Mouse (Mus musculus) brown adipose tissue, adult 24 weeks (tissue): Measurements from ENCODE around the gene Stk4. TPM values are rescaled to one million over a fixed set of nuclear protein-coding genes. Genes with fewer than 3 reads are reported as not detected.

Experiments
- H3K27ac ChIP-seq: fragments of 200-500 bp; replicated peaks from 2 replicates; pipeline ENCODE4 v1.5.1; 2012; ENCODE audit warnings: low read depth, mild to moderate bottlenecking, low read length
- H3K4me1 ChIP-seq: fragments of 200-500 bp; 2 replicates; pipeline ENCODE4 v1.6.1; 2012; ENCODE audit warnings: low read length, mixed read lengths; ENCODE audit not compliant: control insufficient read depth, insufficient read depth, insufficient read length
- H3K4me3 ChIP-seq: fragments of 200-500 bp; 2 replicates; pipeline ENCODE4 v1.5.1; 2012; ENCODE audit warnings: low read depth, mild to moderate bottlenecking, low read length, moderate library complexity; ENCODE audit not compliant: insufficient read depth
- polyA plus RNA-seq: library from polyadenylated mRNA; stranded (reverse); fragments of >200 nt; gene quantifications from 2 replicates; pipeline ENCODE4 v1.2.4, GENCODE M21; 2012; ENCODE audit not compliant: missing spikeins, insufficient read depth, insufficient read length

Gene Stk4
- polyA plus RNA-seq, result 16.8 and 17.8 TPM in 2 replicates

GRCm38 (mm10) chr2:164070142-164070764, at the start of gene Stk4:
Gene Stk4, plus strand, starts transcription at chr2:164070322.
- peaks cover 11% of the 10 kb centered on the region for H3K4me1 ChIP-seq
- peak within 1 kb of the TSS; percentile 78 for H3K27ac ChIP-seq
- H3K4me3 ChIP-seq, result peak within 1 kb of the TSS; percentile 97

DNA sequence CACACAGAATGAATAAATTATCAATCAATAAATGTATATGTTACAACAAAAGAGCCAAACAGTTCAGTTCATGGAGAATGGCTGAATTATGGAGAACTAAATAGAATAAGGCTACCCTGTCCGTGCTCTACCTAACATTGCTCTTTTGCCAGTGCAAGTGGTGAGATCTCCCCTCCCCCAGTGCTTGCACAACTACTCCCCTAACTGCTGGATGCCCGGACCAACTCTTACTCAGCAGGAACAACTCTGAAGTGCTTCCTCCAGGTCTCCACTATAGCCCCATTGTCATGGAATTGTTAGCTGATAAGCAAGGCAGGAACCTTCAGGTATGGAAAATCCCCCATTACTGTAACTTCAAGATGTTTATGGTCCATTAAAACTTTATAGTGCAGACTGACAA, 48.0 kb upstream of the Stk4 start:
- Histone ChIP-seq H3K4me3 (no peak overlapping the region), H3K4me1 (no peaks in the 10 kb centered on the region; the same call in 1 of the 2 replicates), H3K27ac (no peak overlapping the region)

- Histone ChIP-seq H3K27ac (no peak within 1 kb of the TSS), H3K4me3 (no peak within 1 kb of the TSS), H3K4me1 (no peaks in the 10 kb centered on the region; the same call in 1 of the 2 replicates)
Observed at GRCm38 (mm10) chr2:164025150-164025549, 45.0 kb upstream of the Stk4 start, which contains the start of gene Pabpc1l. Gene Pabpc1l, plus strand, starts transcription at chr2:164025450.

GRCm38 (mm10) chr2:164031147-164031546, 39.0 kb upstream of the Stk4 start:
- Histone ChIP-seq H3K4me3 (no peak overlapping the region), H3K27ac (no peak overlapping the region)

DNA sequence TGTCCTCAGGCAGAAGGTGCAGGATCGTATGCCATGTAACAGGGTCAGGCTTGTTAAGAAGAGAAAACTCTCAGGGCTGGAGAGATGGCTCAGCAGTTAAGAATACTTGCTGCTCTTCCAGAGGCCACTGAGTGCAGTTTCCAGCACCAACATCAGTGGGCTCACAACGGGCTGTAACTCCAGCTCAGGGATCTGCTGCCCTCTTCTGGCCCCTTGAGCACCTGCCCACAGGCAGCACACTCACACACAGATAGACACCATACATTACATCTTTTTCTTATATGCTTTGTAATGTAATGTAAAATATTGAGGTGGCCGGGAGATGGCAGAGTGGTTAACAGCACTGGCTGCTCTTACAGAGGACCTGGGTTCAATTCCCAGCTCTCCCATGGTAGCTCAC, 37.1 kb upstream of the Stk4 start:
- H3K27ac ChIP-seq, result no peak overlapping the region
- H3K4me3 ChIP-seq, result no peak overlapping the region
- no peaks in the 10 kb centered on the region for H3K4me1 ChIP-seq

More at GRCm38 (mm10) chr2:164031147-164031546, 39.0 kb upstream of the Stk4 start:
- H3K4me1 ChIP-seq, result no peaks in the 10 kb centered on the region

DNA sequence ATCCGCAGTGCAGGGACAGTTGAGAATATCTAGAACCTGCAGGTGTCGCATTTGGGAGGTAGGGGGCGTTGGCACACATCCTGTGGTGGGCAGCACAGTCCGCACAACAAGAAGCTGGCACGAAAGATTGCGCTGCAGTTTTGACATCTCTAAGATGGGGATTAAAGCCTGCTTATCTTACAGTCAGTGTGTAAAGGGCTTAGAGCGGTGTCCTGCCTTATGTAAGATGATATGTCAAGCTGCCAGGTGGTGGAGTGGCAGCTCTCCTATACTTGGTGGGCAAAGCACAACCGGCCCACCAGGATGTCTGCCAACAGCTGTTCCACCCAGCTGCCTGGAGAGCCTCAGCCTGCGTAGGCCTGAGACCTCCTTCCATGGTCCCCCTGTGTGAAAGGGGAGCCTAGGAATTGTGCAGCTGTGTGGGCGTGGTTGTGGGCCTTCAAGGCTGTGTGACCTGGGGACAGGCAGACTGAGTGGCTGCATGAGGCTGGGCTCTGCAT, 33.6 kb upstream of the Stk4 start:
- Histone ChIP-seq H3K4me1 (no peaks in the 10 kb centered on the region), H3K27ac (no peak overlapping the region), H3K4me3 (no peak overlapping the region)

DNA sequence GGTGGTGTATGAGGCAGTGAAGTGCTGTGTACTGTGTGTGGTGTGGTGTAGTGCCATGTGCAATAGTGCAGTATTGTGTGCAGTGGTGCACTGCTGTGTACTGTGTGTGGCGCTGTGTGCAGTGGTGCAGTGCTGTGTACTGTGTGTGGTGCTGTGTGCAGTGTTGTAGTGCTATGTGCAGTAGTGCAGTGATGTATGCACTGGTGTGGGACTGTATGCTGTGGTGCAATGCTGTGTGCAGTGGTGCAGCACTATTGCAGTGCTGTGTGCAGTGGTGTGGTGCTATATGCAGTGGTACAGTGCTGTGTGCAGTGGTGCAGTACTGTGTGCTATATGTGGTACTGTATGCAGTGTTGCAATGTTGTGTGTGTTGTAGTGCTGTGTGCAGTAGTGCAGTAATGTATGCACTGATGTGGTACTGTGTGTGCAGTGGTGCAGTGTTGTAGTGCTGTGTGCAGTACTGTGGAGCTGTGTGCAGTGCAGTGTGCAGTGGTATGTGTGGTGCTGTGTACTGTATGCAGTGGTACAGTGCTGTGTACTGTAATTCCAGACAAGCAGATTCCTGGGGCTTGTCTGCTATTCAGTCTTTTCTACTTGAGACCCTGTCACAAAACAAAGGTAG, 31.6 kb upstream of the Stk4 start:
- Histone ChIP-seq H3K4me3 (no peak overlapping the region), H3K4me1 (no peaks in the 10 kb centered on the region), H3K27ac (no peak overlapping the region)

GRCm38 (mm10) chr2:164040949-164041348, 29.2 kb upstream of the Stk4 start:
- Histone ChIP-seq H3K4me3 (no peak overlapping the region), H3K4me1 (no peaks in the 10 kb centered on the region), H3K27ac (no peak overlapping the region)

GRCm38 (mm10) chr2:164041523-164041922, 28.6 kb upstream of the Stk4 start:
- no peak overlapping the region for H3K27ac ChIP-seq
- H3K4me3 ChIP-seq, result no peak overlapping the region
- no peaks in the 10 kb centered on the region for H3K4me1 ChIP-seq

DNA sequence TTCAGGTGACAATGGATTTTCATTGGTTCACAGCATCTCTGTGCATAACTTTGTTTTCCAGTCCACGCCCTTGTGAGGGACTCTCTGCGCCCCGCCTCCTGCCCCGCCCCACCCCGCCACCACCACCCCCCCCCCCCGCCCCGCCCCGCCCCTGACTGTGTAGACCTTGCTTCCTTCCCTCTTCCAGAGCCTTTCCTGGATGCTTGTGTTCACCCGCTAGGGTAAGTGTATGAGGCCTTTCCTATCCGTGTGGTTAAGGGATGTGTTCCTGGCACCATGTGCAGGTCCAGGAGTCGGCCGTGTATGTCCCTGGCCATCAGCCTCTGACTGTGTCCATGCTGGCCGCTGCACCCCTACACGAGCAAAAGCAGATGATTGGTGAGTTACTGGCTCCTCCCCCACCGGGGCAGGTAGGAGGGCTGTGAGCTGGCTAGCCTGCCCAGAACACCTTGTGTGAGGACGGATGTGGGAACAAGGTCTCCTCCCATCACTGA, 22.9 kb upstream of the Stk4 start:
- Histone ChIP-seq H3K4me3 (peak overlapping the region; percentile 42; the same call in 1 of the 2 replicates), H3K27ac (0 out of 2 replicates have a peak overlapping the region, but pooled peaks have one; percentile 38), H3K4me1 (no peaks in the 10 kb centered on the region; the same call in 1 of the 2 replicates)

GRCm38 (mm10) chr2:164053767-164054166, 16.4 kb upstream of the Stk4 start:
- H3K27ac ChIP-seq, result no peak overlapping the region
- H3K4me1 ChIP-seq, result no peaks in the 10 kb centered on the region
- no peak overlapping the region for H3K4me3 ChIP-seq

DNA sequence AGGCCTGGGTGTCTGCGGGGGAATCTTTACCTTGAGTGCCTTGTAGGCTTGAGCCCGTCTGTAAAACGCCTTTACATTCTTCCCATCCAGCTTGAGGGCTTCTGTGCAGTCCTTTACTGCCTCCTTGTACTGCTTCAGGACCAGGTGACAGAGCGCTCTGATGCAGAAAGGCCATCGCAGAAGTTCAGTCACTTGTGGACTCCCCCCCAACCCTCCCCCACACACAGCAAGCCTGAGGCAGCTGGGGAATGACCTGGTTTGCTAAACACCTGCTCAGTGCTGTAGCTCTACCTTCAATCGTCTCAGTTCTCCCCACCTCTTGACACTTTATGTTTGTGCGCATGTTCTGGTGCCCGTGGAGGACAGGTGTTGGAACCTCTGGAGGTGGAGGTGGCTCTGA, 15.5 kb upstream of the Stk4 start:
- no peak overlapping the region for H3K4me3 ChIP-seq
- H3K27ac ChIP-seq, result no peak overlapping the region

GRCm38 (mm10) chr2:164059634-164060235, 10.4 kb upstream of the Stk4 start:
- Histone ChIP-seq H3K27ac (no peak overlapping the region), H3K4me3 (no peak overlapping the region)

More for the DNA sequence above, 15.5 kb upstream of the Stk4 start:
- H3K4me1 ChIP-seq, result no peaks in the 10 kb centered on the region

GRCm38 (mm10) chr2:164070765-164071436, 779 bp downstream of the Stk4 start, which contains the start of gene Tomm34:
Gene Tomm34, minus strand, starts transcription at chr2:164071169.
- H3K4me1 ChIP-seq, result peaks cover 14% of the 10 kb centered on the region
- H3K4me3 ChIP-seq, result peak within 1 kb of the TSS; percentile 97
- peak within 1 kb of the TSS; percentile 78 for H3K27ac ChIP-seq

More at GRCm38 (mm10) chr2:164059634-164060235, 10.4 kb upstream of the Stk4 start:
- no peaks in the 10 kb centered on the region for H3K4me1 ChIP-seq
